Comparison of ENCODE assay signal across 34 mouse cellular contexts in genomic region chr5:52278111-52278510, GRCm38 (mm10).
"Had no signal": no experiment of that assay in that cellular context is flagged by ENCODE, and none has a peak within 500 bp of the region (broad histone marks: within the 10 kb centered on the region; RNA-seq: fewer than 3 reads in every experiment).

No protein-coding gene starts in this region.

- H3K9ac ChIP-seq: heart, embryonic 12.5 days; heart, embryonic 13.5 days; heart, embryonic 15.5 days; hindbrain, embryonic 12.5 days; hindbrain, embryonic 13.5 days; hindbrain, embryonic 14.5 days; hindbrain, embryonic 15.5 days; kidney, embryonic 15.5 days had no signal

- H3K4me3 ChIP-seq: heart, embryonic 12.5 days; heart, embryonic 13.5 days; heart, embryonic 15.5 days; hindbrain, embryonic 10.5 days; hindbrain, embryonic 12.5 days; hindbrain, embryonic 13.5 days; hindbrain, embryonic 15.5 days; kidney, embryonic 15.5 days; layer of hippocampus, adult 2 months; left cerebral cortex, adult 2 months had no signal

- H3K9me3 ChIP-seq: heart, embryonic 12.5 days; heart, embryonic 13.5 days; heart, embryonic 15.5 days; hindbrain, embryonic 10.5 days; hindbrain, embryonic 12.5 days; hindbrain, embryonic 13.5 days; hindbrain, embryonic 15.5 days; kidney, embryonic 15.5 days had no signal

- H3K27me3 ChIP-seq: heart, embryonic 12.5 days; heart, embryonic 13.5 days; heart, embryonic 15.5 days; hindbrain, embryonic 12.5 days; hindbrain, embryonic 13.5 days; hindbrain, embryonic 15.5 days; kidney, embryonic 15.5 days had no signal

- H3K36me3 ChIP-seq: heart, embryonic 12.5 days; heart, embryonic 13.5 days; heart, embryonic 15.5 days; hindbrain, embryonic 10.5 days; hindbrain, embryonic 12.5 days; hindbrain, embryonic 13.5 days; hindbrain, embryonic 15.5 days; kidney, embryonic 15.5 days had no signal

- H3K4me2 ChIP-seq: heart, embryonic 11.5 days; heart, embryonic 12.5 days; heart, embryonic 13.5 days; heart, embryonic 15.5 days; hindbrain, embryonic 12.5 days; hindbrain, embryonic 13.5 days; hindbrain, embryonic 14.5 days; hindbrain, embryonic 15.5 days; kidney, embryonic 15.5 days had no signal

- H3K4me1 ChIP-seq: heart, embryonic 12.5 days; heart, embryonic 13.5 days; heart, embryonic 15.5 days; hindbrain, embryonic 10.5 days; hindbrain, embryonic 12.5 days; hindbrain, embryonic 13.5 days; hindbrain, embryonic 15.5 days; kidney, embryonic 15.5 days had no signal

- DNase-seq: heart, postnatal 10 days; heart, postnatal 14 days; heart, postnatal 36 days; heart, postnatal 4 days; kidney, adult 11 months; kidney, adult 18-20 months; kidney, adult 2 months; kidney, adult 8-10 months; kidney, adult 9 months; kidney, postnatal 10 days; kidney, postnatal 14 days; kidney, postnatal 25 days; kidney, postnatal 36 days; kidney, postnatal 4 days; layer of hippocampus, adult 9-11 months; layer of hippocampus, postnatal 36 days had no signal

- H3K27ac ChIP-seq: heart, embryonic 13.5 days; heart, embryonic 15.5 days; hindbrain, embryonic 10.5 days; hindbrain, embryonic 12.5 days; hindbrain, embryonic 13.5 days; hindbrain, embryonic 14.5 days; hindbrain, embryonic 15.5 days; hindbrain, postnatal 0 days; kidney, embryonic 15.5 days; kidney, postnatal 0 days; layer of hippocampus, adult 2 months; left cerebral cortex, adult 2 months had no signal

- ATAC-seq: hindbrain, embryonic 16.5 days; hindbrain, postnatal 0 days; inflammation-experienced regulatory T-cells, adult 6 months; intestine, embryonic 16.5 days; intestine, postnatal 0 days had no signal
